Mouse (Mus musculus) neural tube, embryonic 14.5 days (tissue): ENCODE measurements at regions not wholly inside any gene's neighbourhood (a gene's known extent, or its start where the extent isn't known, plus 50 kb on each side); places are given as distances from the start of the nearest gene placed in this dataset.
A peak's percentile ranks its signal among the peaks of the same experiment; 100 is the strongest.

Source experiments
- ATAC-seq: fragments of 200-750 bp; cut with Nextera tagmentation; 2 replicates; pipeline ENCODE4 v1.8.0; 2017; ENCODE audit warnings: low read depth, mild to moderate bottlenecking, moderate TSS enrichment, moderate library complexity
- H3K27ac ChIP-seq: fragments of 300-500 bp; sonication (generic); 2 replicates; pipeline ENCODE4 v1.5.1; 2014; ENCODE audit warnings: low read depth, mild to moderate bottlenecking, control low read depth, low read length, moderate library complexity, mixed read lengths
- H3K27me3 ChIP-seq: fragments of 300-500 bp; sonication (generic); 2 replicates; pipeline ENCODE4 v1.6.1; 2014; ENCODE audit warnings: low read length; ENCODE audit not compliant: control insufficient read depth, insufficient read depth
- H3K36me3 ChIP-seq: fragments of 300-500 bp; sonication (generic); 2 replicates; pipeline ENCODE4 v1.6.1; 2014; ENCODE audit warnings: low read length, mixed read lengths; ENCODE audit not compliant: control insufficient read depth, insufficient read depth
- H3K4me1 ChIP-seq: fragments of 300-500 bp; sonication (generic); 2 replicates; pipeline ENCODE4 v1.6.1; 2014; ENCODE audit warnings: low read length; ENCODE audit not compliant: control insufficient read depth, insufficient read depth
- H3K4me2 ChIP-seq: fragments of 300-500 bp; sonication (generic); 2 replicates; pipeline ENCODE4 v1.6.1; 2014; ENCODE audit warnings: mild to moderate bottlenecking, low read depth, low read length, control low read depth
- H3K4me3 ChIP-seq: fragments of 300-500 bp; sonication (generic); 2 replicates; pipeline ENCODE4 v1.5.1; 2014; ENCODE audit warnings: low read depth, low read length, control low read depth, mixed read lengths
- H3K9ac ChIP-seq: fragments of 300-500 bp; sonication (generic); replicated peaks from 2 replicates; pipeline ENCODE4 v1.6.1; 2014; ENCODE audit warnings: low read depth, mild to moderate bottlenecking, control low read depth, low read length, mixed read lengths
- H3K9me3 ChIP-seq: fragments of 300-500 bp; sonication (generic); 2 replicates; pipeline ENCODE4 v1.6.1; 2016; ENCODE audit warnings: low read length; ENCODE audit not compliant: control insufficient read depth
- WGBS: fragments of 180-500 bp; shearing (Covaris S2); extraction: QIAGEN DNeasy Blood & Tissue Kit; methylation state at CpG from one replicate; pipeline ENCODE4 v1.1.7; 2014; 5-methylcytosine and 5-hydroxymethylcytosine counted together

GRCm38 (mm10) chr6:118314941-118315687 is 104.2 kb downstream of the Bms1 start:
- Histone ChIP-seq H3K9me3 (no peaks in the 10 kb centered on the region), H3K9ac (no peak overlapping the region), H3K4me2 (no peak overlapping the region), H3K4me1 (no peaks in the 10 kb centered on the region), H3K27ac (no peak overlapping the region), H3K4me3 (no peak overlapping the region), H3K36me3 (no peaks in the 10 kb centered on the region), H3K27me3 (no peaks in the 10 kb centered on the region)
- 20% methylated on average over 13 of the region's 13 CpGs for WGBS
- ATAC-seq = no peak

GRCm38 (mm10) chr6:118311081-118311480 is 108.2 kb downstream of the Bms1 start:
- 78% methylated on average over 9 of the region's 9 CpGs for WGBS
- Histone ChIP-seq H3K9me3 (no peaks in the 10 kb centered on the region), H3K9ac (no peak overlapping the region), H3K36me3 (no peaks in the 10 kb centered on the region), H3K4me3 (no peak overlapping the region), H3K27ac (no peak overlapping the region), H3K4me2 (no peak overlapping the region), H3K4me1 (no peaks in the 10 kb centered on the region), H3K27me3 (no peaks in the 10 kb centered on the region)
- no peak for ATAC-seq

GRCm38 (mm10) chr6:118309923-118310322 is 109.4 kb downstream of the Bms1 start:
- H3K9me3 ChIP-seq = no peaks in the 10 kb centered on the region
- H3K36me3 ChIP-seq = no peaks in the 10 kb centered on the region
- no peaks in the 10 kb centered on the region for H3K27me3 ChIP-seq
- H3K4me1 ChIP-seq = no peaks in the 10 kb centered on the region
- no peak overlapping the region for H3K9ac ChIP-seq
- H3K4me2 ChIP-seq = no peak overlapping the region
- H3K4me3 ChIP-seq = no peak overlapping the region
- WGBS = 78% methylated on average over 2 of the region's 2 CpGs
- ATAC-seq = no peak
- no peak overlapping the region for H3K27ac ChIP-seq

GRCm38 (mm10) chr6:118308586-118308985 is 110.7 kb downstream of the Bms1 start:
- H3K4me3 ChIP-seq = no peak overlapping the region
- H3K27me3 ChIP-seq = no peaks in the 10 kb centered on the region
- H3K9me3 ChIP-seq = no peaks in the 10 kb centered on the region
- H3K27ac ChIP-seq = no peak overlapping the region
- H3K4me1 ChIP-seq = no peaks in the 10 kb centered on the region
- no peak overlapping the region for H3K9ac ChIP-seq
- ATAC-seq = 0 out of 2 replicates have a peak, but pooled peaks have one; percentile 28
- WGBS = 55% methylated on average over 3 of the region's 3 CpGs
- H3K4me2 ChIP-seq = no peak overlapping the region
- H3K36me3 ChIP-seq = no peaks in the 10 kb centered on the region

GRCm38 (mm10) chr6:118307481-118307880 is 110.0 kb upstream of the Ret start:
- Histone ChIP-seq H3K4me2 (no peak overlapping the region), H3K9ac (no peak overlapping the region), H3K4me1 (peaks cover 3% of the 10 kb centered on the region; the same call in 1 of the 2 replicates), H3K36me3 (no peaks in the 10 kb centered on the region), H3K27me3 (no peaks in the 10 kb centered on the region), H3K9me3 (no peaks in the 10 kb centered on the region), H3K4me3 (no peak overlapping the region), H3K27ac (no peak overlapping the region)
- WGBS = 45% methylated on average over 4 of the region's 4 CpGs
- ATAC-seq = no peak

- no peaks in the 10 kb centered on the region for H3K27me3 ChIP-seq
- H3K4me1 ChIP-seq = peaks cover 8% of the 10 kb centered on the region; the same call in 1 of the 2 replicates
- 97% methylated on average over 3 of the region's 3 CpGs for WGBS
- no peak for ATAC-seq
- H3K4me3 ChIP-seq = no peak overlapping the region
- H3K9me3 ChIP-seq = no peaks in the 10 kb centered on the region
- no peaks in the 10 kb centered on the region for H3K36me3 ChIP-seq
- no peak overlapping the region for H3K27ac ChIP-seq
- H3K4me2 ChIP-seq = no peak overlapping the region
- H3K9ac ChIP-seq = no peak overlapping the region
Observed at GRCm38 (mm10) chr6:118305209-118305608, 107.7 kb upstream of the Ret start.

GRCm38 (mm10) chr6:118302783-118303350 is 105.3 kb upstream of the Ret start:
- no peaks in the 10 kb centered on the region for H3K9me3 ChIP-seq
- WGBS = 41% methylated on average over 7 of the region's 7 CpGs
- H3K9ac ChIP-seq = no peak overlapping the region
- H3K27ac ChIP-seq = no peak overlapping the region; the same call in 1 of the 2 replicates
- H3K27me3 ChIP-seq = no peaks in the 10 kb centered on the region
- no peak overlapping the region for H3K4me2 ChIP-seq
- peaks cover 8% of the 10 kb centered on the region; the same call in 1 of the 2 replicates for H3K4me1 ChIP-seq
- no peaks in the 10 kb centered on the region for H3K36me3 ChIP-seq
- peak; percentile 36; the same call in 1 of the 2 replicates for ATAC-seq
- H3K4me3 ChIP-seq = no peak overlapping the region

- WGBS = 27% methylated on average over 11 of the region's 11 CpGs
- H3K4me2 ChIP-seq = no peak overlapping the region
Observed at GRCm38 (mm10) chr6:118301880-118302782, 104.6 kb upstream of the Ret start.

More at GRCm38 (mm10) chr6:118301880-118302782, 104.6 kb upstream of the Ret start:
- ATAC-seq = peak; percentile 78; the same call in 1 of the 2 replicates
- Histone ChIP-seq H3K27me3 (no peaks in the 10 kb centered on the region), H3K36me3 (no peaks in the 10 kb centered on the region), H3K9me3 (no peaks in the 10 kb centered on the region), H3K4me3 (no peak overlapping the region), H3K9ac (no peak overlapping the region), H3K27ac (peak overlapping the region; percentile 17; the same call in 1 of the 2 replicates), H3K4me1 (peaks cover 8% of the 10 kb centered on the region; the same call in 1 of the 2 replicates)
